Mouse (Mus musculus) erythroblast, embryonic 14.5 days (primary cell): ENCODE measurements around the gene Pycr2. TPM values are rescaled to one million over a fixed set of nuclear protein-coding genes. Genes with fewer than 3 reads are reported as not detected.
A peak's percentile ranks its signal among the peaks of the same experiment; 100 is the strongest.

ENCODE experiments used
- H3K27me3 ChIP-seq: 2 replicates; pipeline ENCODE4 v1.6.1; 2012; ENCODE audit warnings: inconsistent platforms; ENCODE audit not compliant: control insufficient read depth
- H3K36me3 ChIP-seq: 2 replicates; pipeline ENCODE4 v1.6.1; 2012; ENCODE audit warnings: mild to moderate bottlenecking, inconsistent platforms; ENCODE audit not compliant: control insufficient read depth
- H3K4me1 ChIP-seq: 2 replicates; pipeline ENCODE4 v1.6.1; 2012; ENCODE audit warnings: inconsistent platforms; ENCODE audit not compliant: control insufficient read depth
- H3K4me3 ChIP-seq: replicated peaks from 2 replicates; pipeline ENCODE3; 2012; ENCODE audit warnings: moderate library complexity, mild to moderate bottlenecking, inconsistent platforms
- H3K9me3 ChIP-seq: 2 replicates; pipeline ENCODE4 v1.6.1; 2012; ENCODE audit warnings: low read length, inconsistent platforms, mixed read lengths; ENCODE audit not compliant: control insufficient read depth
- GATA1 ChIP-seq: IDR thresholded peaks from 2 replicates; pipeline ENCODE4 v1.6.1; 2012; ENCODE audit warnings: low read length, inconsistent platforms, mixed read lengths
- TAL1 ChIP-seq: IDR thresholded peaks from 3 replicates; pipeline ENCODE4 v1.6.1; 2012; ENCODE audit warnings: low read length, inconsistent platforms, mixed read lengths
- polyA plus RNA-seq: library from polyadenylated mRNA; stranded (reverse); fragments of >175 nt; gene quantifications from 2 replicates; pipeline ENCODE4 v1.2.3, GENCODE M21; 2012

The Pycr2 gene
- polyA plus RNA-seq, 1 experiment = 34.7 TPM

DNA sequence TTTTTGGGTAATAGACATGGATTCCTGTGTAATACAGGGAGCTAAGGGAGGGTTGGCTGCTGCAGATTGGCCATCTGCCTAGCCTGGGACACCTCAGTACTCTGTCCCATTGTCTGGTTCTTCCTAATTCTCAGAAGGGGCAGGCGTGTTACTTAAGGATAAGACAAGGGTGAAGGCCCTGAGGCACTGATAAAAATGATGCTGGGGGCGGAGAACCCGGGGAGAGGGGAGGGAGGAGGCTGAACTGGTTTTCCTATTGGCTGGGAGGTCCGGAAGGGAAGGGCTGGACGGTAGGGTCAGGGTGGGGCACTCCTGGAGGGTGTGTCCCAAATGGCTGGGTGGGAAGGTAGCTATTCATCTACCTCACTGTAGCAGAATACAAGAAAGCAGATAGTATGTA, 1.2 kb upstream of the Pycr2 start:
- peaks cover 8% of the 10 kb centered on the region for H3K9me3 ChIP-seq
- H3K4me1 ChIP-seq = peaks cover 72% of the 10 kb centered on the region
- peak overlapping the region; percentile 87 for H3K4me3 ChIP-seq
- peak; percentile 87 for TF ChIP-seq TAL1
- peak; percentile 89 for TF ChIP-seq GATA1
- no peaks in the 10 kb centered on the region; the same call in 1 of the 2 replicates for H3K27me3 ChIP-seq
- H3K36me3 ChIP-seq = peaks cover 33% of the 10 kb centered on the region

DNA sequence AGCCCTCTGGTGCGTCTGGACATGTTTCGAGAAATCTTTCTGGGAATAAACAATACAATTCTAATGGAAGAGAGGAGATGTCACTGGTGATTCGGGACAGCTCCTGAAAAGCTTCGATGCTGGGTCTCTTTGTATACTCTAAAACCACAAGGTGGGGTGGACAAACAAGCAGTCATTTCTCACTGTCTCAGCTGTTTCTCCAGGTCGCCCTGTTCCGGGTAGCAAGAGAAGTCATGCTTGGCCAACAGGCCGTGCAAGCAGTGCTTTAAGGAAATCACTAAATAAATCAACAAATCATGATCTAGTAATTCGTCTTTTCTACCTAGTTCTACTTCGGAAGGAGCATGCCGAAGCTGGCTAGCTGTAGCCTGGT, 441 bp upstream of the Pycr2 start:
- Histone ChIP-seq H3K9me3 (peaks cover 8% of the 10 kb centered on the region), H3K4me1 (peaks cover 74% of the 10 kb centered on the region), H3K36me3 (peaks cover 41% of the 10 kb centered on the region), H3K27me3 (no peaks in the 10 kb centered on the region; the same call in 1 of the 2 replicates), H3K4me3 (peak overlapping the region; percentile 87)
- TF ChIP-seq GATA1 (no peak), TAL1 (no peak)

DNA sequence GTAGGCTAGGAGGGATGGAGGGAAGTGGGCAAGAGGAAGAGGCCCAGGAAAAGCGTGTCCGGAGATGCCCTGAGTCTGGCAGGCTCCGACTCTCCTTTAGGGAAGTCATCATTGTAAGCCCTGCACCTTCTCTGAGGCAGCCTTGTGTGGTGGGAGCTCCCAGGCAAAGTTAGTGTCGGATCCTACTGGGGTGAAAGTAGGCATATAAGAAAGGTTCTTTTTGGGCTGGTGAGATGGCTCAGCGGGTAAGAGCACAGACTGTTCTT, 655 bp downstream of the Pycr2 start:
- peaks cover 78% of the 10 kb centered on the region for H3K4me1 ChIP-seq
- peaks cover 52% of the 10 kb centered on the region for H3K36me3 ChIP-seq
- peak overlapping the region; percentile 87 for H3K4me3 ChIP-seq
- TF ChIP-seq GATA1 (no peak), TAL1 (no peak)
- H3K9me3 ChIP-seq = peaks cover 8% of the 10 kb centered on the region
- H3K27me3 ChIP-seq = no peaks in the 10 kb centered on the region; the same call in 1 of the 2 replicates

DNA sequence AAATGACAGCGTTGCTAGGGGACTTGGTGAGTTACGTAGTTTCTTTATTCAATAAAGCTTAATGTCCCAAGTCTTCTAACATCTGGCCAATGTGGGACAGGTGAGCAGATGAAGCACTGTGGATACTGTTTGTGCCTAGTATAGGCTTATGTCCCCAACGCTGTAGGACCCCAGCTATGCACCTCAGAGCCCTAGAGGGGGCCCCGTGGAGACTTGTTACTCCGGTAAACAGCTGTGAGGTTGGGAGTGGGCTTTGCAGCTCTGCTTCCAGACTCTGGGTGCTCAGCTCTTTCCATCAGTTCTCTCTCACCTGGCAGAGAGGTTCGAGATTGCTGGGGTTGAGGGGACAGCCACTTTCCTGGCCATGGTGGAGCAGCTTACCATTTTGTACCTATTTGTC, 1.2 kb downstream of the Pycr2 start:
- peaks cover 8% of the 10 kb centered on the region for H3K9me3 ChIP-seq
- peak overlapping the region; percentile 87 for H3K4me3 ChIP-seq
- TF ChIP-seq GATA1 (no peak), TAL1 (no peak)
- H3K36me3 ChIP-seq = peaks cover 52% of the 10 kb centered on the region
- H3K4me1 ChIP-seq = peaks cover 74% of the 10 kb centered on the region
- no peaks in the 10 kb centered on the region; the same call in 1 of the 2 replicates for H3K27me3 ChIP-seq

DNA sequence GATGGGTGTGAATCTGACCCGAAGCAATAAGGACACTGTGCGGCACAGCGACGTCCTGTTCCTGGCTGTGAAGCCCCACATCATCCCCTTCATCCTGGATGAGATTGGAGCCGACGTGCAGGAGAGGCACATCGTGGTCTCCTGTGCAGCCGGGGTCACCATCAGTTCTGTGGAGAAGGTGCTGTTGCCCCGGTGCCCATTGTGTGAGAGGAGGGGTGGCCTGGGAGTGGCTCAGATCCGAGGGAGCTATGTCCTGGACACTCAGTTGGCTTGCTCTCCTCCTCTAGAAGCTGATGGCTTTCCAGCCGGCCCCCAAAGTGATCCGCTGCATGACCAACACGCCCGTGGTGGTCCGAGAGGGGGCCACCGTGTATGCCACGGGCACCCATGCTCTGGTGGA, 1.8 kb downstream of the Pycr2 start:
- TF ChIP-seq GATA1 (no peak), TAL1 (no peak)
- peaks cover 8% of the 10 kb centered on the region for H3K9me3 ChIP-seq
- no peaks in the 10 kb centered on the region; the same call in 1 of the 2 replicates for H3K27me3 ChIP-seq
- H3K4me1 ChIP-seq = peaks cover 72% of the 10 kb centered on the region
- peaks cover 52% of the 10 kb centered on the region for H3K36me3 ChIP-seq
- H3K4me3 ChIP-seq = peak overlapping the region; percentile 87

DNA sequence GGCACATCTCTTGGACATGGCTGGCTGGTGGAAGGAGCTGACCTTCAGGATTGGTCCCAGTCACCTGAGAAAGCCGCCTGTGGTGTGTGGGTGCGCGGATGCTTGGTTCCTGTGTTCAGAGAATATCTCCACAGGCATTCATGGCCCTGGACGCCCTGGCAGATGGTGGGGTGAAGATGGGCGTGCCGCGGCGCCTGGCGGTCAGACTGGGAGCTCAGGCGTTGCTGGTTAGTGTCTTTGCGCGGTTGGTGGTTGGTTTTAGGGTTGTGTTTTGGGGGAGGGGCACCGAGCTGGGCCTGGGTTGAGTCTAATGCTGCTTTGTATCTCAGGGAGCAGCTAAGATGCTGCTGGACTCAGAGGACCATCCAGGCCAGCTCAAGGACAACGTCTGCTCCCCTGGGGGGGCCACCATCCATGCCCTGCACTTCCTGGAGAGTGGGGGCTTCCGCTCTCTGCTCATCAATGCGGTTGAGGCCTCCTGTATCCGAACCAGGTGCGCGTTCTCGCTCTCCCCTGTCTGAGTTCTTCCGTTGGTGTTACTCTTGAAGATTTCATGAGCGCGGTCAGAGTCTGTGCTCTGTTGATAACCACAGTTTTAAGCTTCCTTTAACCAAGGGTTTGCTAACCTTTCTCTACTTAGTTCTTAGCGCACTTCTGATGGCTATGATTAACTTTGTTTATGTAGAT, 2.5 kb downstream of the Pycr2 start:
- Histone ChIP-seq H3K4me1 (peaks cover 72% of the 10 kb centered on the region), H3K9me3 (peaks cover 8% of the 10 kb centered on the region), H3K27me3 (no peaks in the 10 kb centered on the region; the same call in 1 of the 2 replicates), H3K4me3 (peak overlapping the region; percentile 87), H3K36me3 (peaks cover 52% of the 10 kb centered on the region)
- no peak for TF ChIP-seq GATA1
- no peak for TF ChIP-seq TAL1

- no peak overlapping the region for H3K4me3 ChIP-seq
- H3K27me3 ChIP-seq = no peaks in the 10 kb centered on the region; the same call in 1 of the 2 replicates
- peaks cover 5% of the 10 kb centered on the region for H3K9me3 ChIP-seq
- peaks cover 37% of the 10 kb centered on the region for H3K36me3 ChIP-seq
- H3K4me1 ChIP-seq = peaks cover 70% of the 10 kb centered on the region
- no peak for TF ChIP-seq TAL1
- no peak for TF ChIP-seq GATA1
These were observed 7.0 kb downstream of the Pycr2 start for GRCm38 (mm10) chr1:180911138-180911537.

GRCm38 (mm10) chr1:180911653-180912287, 7.7 kb downstream of the Pycr2 start:
- no peak overlapping the region for H3K4me3 ChIP-seq
- no peak for TF ChIP-seq GATA1
- no peak for TF ChIP-seq TAL1
- H3K36me3 ChIP-seq = peaks cover 30% of the 10 kb centered on the region
- H3K27me3 ChIP-seq = no peaks in the 10 kb centered on the region; the same call in 1 of the 2 replicates
- peaks cover 69% of the 10 kb centered on the region for H3K4me1 ChIP-seq
- peaks cover 3% of the 10 kb centered on the region; the same call in 1 of the 2 replicates for H3K9me3 ChIP-seq

GRCm38 (mm10) chr1:180912792-180913191, 8.7 kb downstream of the Pycr2 start:
- peaks cover 3% of the 10 kb centered on the region; the same call in 1 of the 2 replicates for H3K9me3 ChIP-seq
- H3K36me3 ChIP-seq = peaks cover 20% of the 10 kb centered on the region
- no peaks in the 10 kb centered on the region; the same call in 1 of the 2 replicates for H3K27me3 ChIP-seq
- no peak for TF ChIP-seq GATA1
- no peak for TF ChIP-seq TAL1
- peaks cover 59% of the 10 kb centered on the region for H3K4me1 ChIP-seq
- no peak overlapping the region for H3K4me3 ChIP-seq
